Mouse (Mus musculus) liver, adult 2 months (tissue): Measurements from ENCODE around the gene Stk16. TPM values are rescaled to one million over a fixed set of nuclear protein-coding genes. Genes with fewer than 3 reads are reported as not detected.

ENCODE experiments used
- DNase-seq: peaks from one replicate; pipeline ENCODE4 v3.0.0-alpha.2; 2011; ENCODE audit warnings: low read depth, low spot score; ENCODE audit errors: extremely low read depth
- H3K27ac ChIP-seq: fragments of 200-500 bp; replicated peaks from 2 replicates; pipeline ENCODE4 v1.5.1; 2012; ENCODE audit warnings: low read depth, mild to moderate bottlenecking, control low read depth, inconsistent platforms, low read length; ENCODE audit not compliant: insufficient read depth
- H3K27me3 ChIP-seq: fragments of 200-500 bp; 2 replicates; pipeline ENCODE4 v1.6.1; 2012; ENCODE audit warnings: mild to moderate bottlenecking, moderate library complexity, low read length, inconsistent platforms; ENCODE audit not compliant: control insufficient read depth, insufficient read depth
- H3K36me3 ChIP-seq: fragments of 200-500 bp; 2 replicates; pipeline ENCODE4 v1.6.1; 2012; ENCODE audit warnings: low read length, inconsistent platforms; ENCODE audit not compliant: control insufficient read depth, insufficient read depth
- H3K4me1 ChIP-seq: fragments of 200-500 bp; 2 replicates; pipeline ENCODE4 v1.6.1; 2011; ENCODE audit warnings: low read length; ENCODE audit not compliant: control insufficient read depth, insufficient read depth
- H3K4me3 ChIP-seq: fragments of 200-500 bp; 2 replicates; pipeline ENCODE4 v1.5.1; 2011; ENCODE audit warnings: low read depth, mild to moderate bottlenecking, control low read depth, low read length, moderate library complexity; ENCODE audit not compliant: insufficient read depth
- H3K79me2 ChIP-seq: fragments of 200-500 bp; 2 replicates; pipeline ENCODE4 v1.6.1; 2012; ENCODE audit warnings: inconsistent platforms, mild to moderate bottlenecking, low read length, moderate library complexity; ENCODE audit not compliant: control insufficient read depth, insufficient read depth
- H3K9ac ChIP-seq: fragments of 200-500 bp; 2 replicates; pipeline ENCODE4 v1.6.1; 2012; ENCODE audit warnings: low read depth, mild to moderate bottlenecking, control low read depth, inconsistent platforms, low read length
- CTCF ChIP-seq: fragments of 200-500 bp; IDR thresholded peaks from 2 replicates; pipeline ENCODE4 v1.5.1; 2011; ENCODE audit warnings: low read depth, low read length, control low read depth
- POLR2A ChIP-seq: fragments of 200-500 bp; IDR thresholded peaks from 2 replicates; pipeline ENCODE4 v1.6.1; 2011; ENCODE audit warnings: low read length, control low read depth; ENCODE audit not compliant: insufficient read depth; ENCODE audit errors: extremely low read depth
- WGBS: fragments of 180-500 bp; shearing (Covaris S2); methylation state at CpG from one replicate; pipeline ENCODE4 v1.1.7; 2018; 5-methylcytosine and 5-hydroxymethylcytosine counted together
- polyA plus RNA-seq: library from polyadenylated mRNA; depleted of rRNA; stranded (reverse); fragments of >200 nt; gene quantifications from 2 replicates; pipeline ENCODE4 v1.2.3, GENCODE M21; 2012
- total RNA-seq: library from RNA; depleted of rRNA; stranded (reverse); fragments of >200 nt; gene quantifications from 2 replicates; pipeline ENCODE4 v1.2.3, GENCODE M21; 2014

The Stk16 gene
- total and polyA plus RNA-seq, 2 experiments: 57.3 to 221 TPM

GRCm38 (mm10) chr1:75180105-75180590, 30.5 kb upstream of the Stk16 start, which contains the start of gene Abcb6:
Gene Abcb6, minus strand, starts transcription at chr1:75180392.
- Histone ChIP-seq H3K79me2 (no peaks in the 10 kb centered on the region), H3K36me3 (peaks cover 30% of the 10 kb centered on the region), H3K4me1 (peaks cover 5% of the 10 kb centered on the region; the same call in 1 of the 2 replicates), H3K4me3 (peak within 1 kb of the TSS; percentile 95), H3K9ac (peak within 1 kb of the TSS; percentile 89), H3K27ac (peak within 1 kb of the TSS; percentile 76), H3K27me3 (no peaks in the 10 kb centered on the region)
- TF ChIP-seq CTCF (no peak), POLR2A (peak; percentile 72)
- peak; percentile 94 for DNase-seq
- WGBS: under 1% methylated on average over 31 of the region's 31 CpGs

GRCm38 (mm10) chr1:75180741-75181140, 29.9 kb upstream of the Stk16 start:
- 41% methylated on average over 7 of the region's 7 CpGs for WGBS
- H3K27ac ChIP-seq: no peak overlapping the region

GRCm38 (mm10) chr1:75181377-75181870, 29.2 kb upstream of the Stk16 start:
- Histone ChIP-seq H3K79me2 (no peaks in the 10 kb centered on the region), H3K4me3 (no peak overlapping the region), H3K9ac (no peak overlapping the region), H3K36me3 (peaks cover 26% of the 10 kb centered on the region), H3K27me3 (no peaks in the 10 kb centered on the region), H3K27ac (no peak overlapping the region), H3K4me1 (peaks cover 5% of the 10 kb centered on the region; the same call in 1 of the 2 replicates)
- no peak for TF ChIP-seq POLR2A
- TF ChIP-seq CTCF: no peak
- 90% methylated on average over 4 of the region's 4 CpGs for WGBS
- no peak for DNase-seq

More at GRCm38 (mm10) chr1:75180741-75181140, 29.9 kb upstream of the Stk16 start:
- Histone ChIP-seq H3K79me2 (no peaks in the 10 kb centered on the region), H3K27me3 (no peaks in the 10 kb centered on the region), H3K9ac (no peak overlapping the region), H3K4me3 (no peak overlapping the region), H3K4me1 (peaks cover 5% of the 10 kb centered on the region; the same call in 1 of the 2 replicates), H3K36me3 (peaks cover 29% of the 10 kb centered on the region)
- no peak for DNase-seq
- TF ChIP-seq CTCF (no peak), POLR2A (no peak)

GRCm38 (mm10) chr1:75182160-75182559, 28.5 kb upstream of the Stk16 start:
- Histone ChIP-seq H3K27ac (no peak overlapping the region), H3K9ac (no peak overlapping the region), H3K27me3 (no peaks in the 10 kb centered on the region), H3K36me3 (peaks cover 23% of the 10 kb centered on the region), H3K79me2 (no peaks in the 10 kb centered on the region), H3K4me1 (peaks cover 5% of the 10 kb centered on the region; the same call in 1 of the 2 replicates), H3K4me3 (no peak overlapping the region)
- WGBS: 74% methylated on average over 4 of the region's 4 CpGs
- no peak for DNase-seq
- no peak for TF ChIP-seq POLR2A
- peak; percentile 29; the same call in 1 of the 2 replicates for TF ChIP-seq CTCF

GRCm38 (mm10) chr1:75185495-75185894, 25.1 kb upstream of the Stk16 start:
- Histone ChIP-seq H3K4me3 (no peak overlapping the region), H3K79me2 (peaks cover 6% of the 10 kb centered on the region; the same call in 1 of the 2 replicates), H3K27me3 (no peaks in the 10 kb centered on the region), H3K4me1 (peaks cover 9% of the 10 kb centered on the region), H3K27ac (no peak overlapping the region), H3K36me3 (peaks cover 32% of the 10 kb centered on the region), H3K9ac (no peak overlapping the region)
- WGBS: 88% methylated on average over 11 of the region's 11 CpGs
- TF ChIP-seq CTCF (no peak), POLR2A (no peak)
- no peak for DNase-seq

- Histone ChIP-seq H3K79me2 (peaks cover 16% of the 10 kb centered on the region; the same call in 1 of the 2 replicates), H3K4me3 (no peak overlapping the region), H3K9ac (no peak overlapping the region), H3K4me1 (peaks cover 13% of the 10 kb centered on the region), H3K27ac (no peak overlapping the region), H3K27me3 (no peaks in the 10 kb centered on the region), H3K36me3 (peaks cover 30% of the 10 kb centered on the region)
- DNase-seq: no peak
- TF ChIP-seq POLR2A (no peak), CTCF (no peak)
Measured at GRCm38 (mm10) chr1:75187126-75187525, 23.5 kb upstream of the Stk16 start.
